Mouse (Mus musculus): ENCODE data around the gene Otud1. TPM values are rescaled to one million over a fixed set of nuclear protein-coding genes. Genes with fewer than 3 reads are reported as not detected.

The Otud1 gene
- 9.0 TPM for polyA plus RNA-seq (2014; fragmentation: Illumina TruSeq; extraction: RNeasy Lipid Tissue Mini Kit (QIAGEN cat#74804); ENCODE audit: low read depth, low replicate concordance)

GRCm38 (mm10) chr2:19657158-19657874, at the start of gene Otud1:
Gene Otud1, plus strand, starts transcription at chr2:19657752.

Other genes starting within 250 kb of the Otud1 start
- gene Ptf1a, start 212.1 kb upstream of the Otud1 start, polyA plus RNA-seq (2014; fragmentation: Illumina TruSeq; extraction: RNeasy Lipid Tissue Mini Kit (QIAGEN cat#74804); ENCODE audit: low read depth, low replicate concordance), result not detected
- not detected for gene 4921504E06Rik, start 103.8 kb upstream of the Otud1 start, polyA plus RNA-seq (2014; fragmentation: Illumina TruSeq; extraction: RNeasy Lipid Tissue Mini Kit (QIAGEN cat#74804); ENCODE audit: low read depth, low replicate concordance)